ENCODE assay signal across 9 mouse cellular contexts in the genomic region with DNA sequence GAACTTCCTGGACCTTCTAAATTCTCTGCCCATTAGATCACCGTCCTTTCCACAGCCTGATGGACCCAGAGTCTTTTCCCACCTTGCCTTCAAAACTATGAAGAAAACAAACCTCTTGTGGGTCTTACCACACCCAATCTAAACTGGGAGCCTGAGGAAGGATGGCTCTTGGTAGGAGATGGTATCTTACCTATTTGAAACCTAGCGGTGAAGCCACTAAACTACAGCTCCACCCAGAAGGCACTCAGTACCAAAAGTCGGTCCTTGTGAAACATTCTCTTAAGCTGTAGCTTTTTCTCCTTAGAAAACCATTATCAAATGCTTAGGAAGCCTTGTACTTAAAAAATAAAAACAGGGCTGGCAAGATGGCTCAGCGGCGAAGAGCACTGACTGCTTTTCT. TPM values are rescaled to one million over a fixed set of nuclear protein-coding genes. Genes with fewer than 3 reads are reported as not detected.
A peak's percentile ranks its signal among the peaks of the same experiment; 100 is the strongest.
DNase-seq lines count a peak whose midpoint lies in the region; ATAC-seq and TF ChIP-seq lines count a peak whose summit lies in the region.
"Had no signal": no experiment of that assay in that cellular context is flagged by ENCODE, and none has a peak within 500 bp of the region (broad histone marks: within the 10 kb centered on the region; RNA-seq: fewer than 3 reads in every experiment).

No protein-coding gene starts in this region.

- H3K9me3 ChIP-seq in intestine, embryonic 15.5 days: no peaks in the 10 kb centered on the region
- no peaks in the 10 kb centered on the region for H3K9me3 ChIP-seq in intestine, embryonic 16.5 days (ENCODE audit: control insufficient read depth, low read length)
- H3K9me3 ChIP-seq in hindbrain, embryonic 11.5 days (ENCODE audit: control insufficient read depth, low read length): no peaks in the 10 kb centered on the region
- H3K9me3 ChIP-seq in liver, postnatal 0 days (ENCODE audit: low read length): no peaks in the 10 kb centered on the region

- H3K27ac ChIP-seq in intestine, embryonic 15.5 days: no peak overlapping the region
- no peak overlapping the region for H3K27ac ChIP-seq in intestine, embryonic 16.5 days (ENCODE audit: low read length)
- H3K27ac ChIP-seq in hindbrain, embryonic 11.5 days (ENCODE audit: low read depth, low read length): no peak overlapping the region
- H3K27ac ChIP-seq in liver, postnatal 0 days (ENCODE audit: low read depth): peak overlapping the region; percentile 85

- peaks cover 17% of the 10 kb centered on the region for H3K4me1 ChIP-seq in intestine, embryonic 15.5 days (replicated peaks)
- H3K4me1 ChIP-seq in intestine, embryonic 16.5 days (ENCODE audit: control insufficient read depth, insufficient read depth, low read length): peaks cover 25% of the 10 kb centered on the region
- peaks cover 13% of the 10 kb centered on the region for H3K4me1 ChIP-seq in hindbrain, embryonic 11.5 days (replicated peaks; ENCODE audit: control insufficient read depth, insufficient read depth, low read length)
- H3K4me1 ChIP-seq in liver, postnatal 0 days (ENCODE audit: insufficient read depth): peaks cover 37% of the 10 kb centered on the region

- peak; percentile 24 for DNase-seq in T-cell, adult 2 months (ENCODE audit: low spot score)
- DNase-seq in hindbrain, embryonic 11.5 days (ENCODE audit: low spot score): no peak
- no peak for DNase-seq in liver, postnatal 0 days
- no peak for DNase-seq in frontal cortex, postnatal 10 days (ENCODE audit: low spot score in 2 of 2)
- no peak for DNase-seq in right cerebral cortex, postnatal 4 days
- no peak for DNase-seq in spleen, postnatal 36 days (ENCODE audit: low spot score in 2 of 2)
- DNase-seq: lung, adult 18-20 months had no signal

- 93% methylated on average over 5 of the region's 5 CpGs for WGBS in intestine, embryonic 15.5 days
- whole genome bisulfite sequencing in intestine, embryonic 16.5 days: 92% methylated on average over 5 of the region's 5 CpGs
- 96% methylated on average over 5 of the region's 5 CpGs for WGBS in hindbrain, embryonic 11.5 days
- 77% methylated on average over 5 of the region's 5 CpGs for WGBS in liver, postnatal 0 days (ENCODE audit: insufficient replicate concordance)

- peak overlapping the region; percentile 81; the same call in 1 of the 2 replicates for H3K4me2 ChIP-seq in intestine, embryonic 15.5 days (replicated peaks)
- no peak overlapping the region for H3K4me2 ChIP-seq in intestine, embryonic 16.5 days (ENCODE audit: low read depth, low read length)
- H3K4me2 ChIP-seq in hindbrain, embryonic 11.5 days (replicated peaks; ENCODE audit: low read depth, low read length): peak overlapping the region; percentile 80
- H3K4me2 ChIP-seq in liver, postnatal 0 days (ENCODE audit: low read depth, low read length): peak overlapping the region; percentile 86

- H3K9ac ChIP-seq in intestine, embryonic 15.5 days: no peak overlapping the region
- no peak overlapping the region for H3K9ac ChIP-seq in intestine, embryonic 16.5 days (ENCODE audit: low read depth, low read length)
- no peak overlapping the region for H3K9ac ChIP-seq in hindbrain, embryonic 11.5 days (ENCODE audit: low read depth, low read length)
- H3K9ac ChIP-seq in liver, postnatal 0 days (replicated peaks): peak overlapping the region; percentile 78

- H3K36me3 ChIP-seq in intestine, embryonic 15.5 days: peaks cover 16% of the 10 kb centered on the region
- H3K36me3 ChIP-seq in intestine, embryonic 16.5 days (ENCODE audit: control insufficient read depth, insufficient read depth, low read length): peaks cover 13% of the 10 kb centered on the region; the same call in 1 of the 2 replicates
- H3K36me3 ChIP-seq in hindbrain, embryonic 11.5 days (ENCODE audit: control insufficient read depth, insufficient read depth, low read length): peaks cover 7% of the 10 kb centered on the region
- H3K36me3 ChIP-seq in liver, postnatal 0 days (replicated peaks; ENCODE audit: insufficient read depth, low read length): peaks cover 43% of the 10 kb centered on the region

- no peak overlapping the region for H3K4me3 ChIP-seq in intestine, embryonic 15.5 days (replicated peaks)
- H3K4me3 ChIP-seq in intestine, embryonic 16.5 days (ENCODE audit: low read length): no peak overlapping the region
- peak overlapping the region; percentile 72; the same call in 1 of the 2 replicates for H3K4me3 ChIP-seq in hindbrain, embryonic 11.5 days (ENCODE audit: low read depth, low read length)
- peak overlapping the region; percentile 74 for H3K4me3 ChIP-seq in liver, postnatal 0 days (ENCODE audit: low read depth, low read length)

- no peaks in the 10 kb centered on the region for H3K27me3 ChIP-seq in intestine, embryonic 15.5 days (replicated peaks)
- no peaks in the 10 kb centered on the region for H3K27me3 ChIP-seq in intestine, embryonic 16.5 days (replicated peaks; ENCODE audit: control insufficient read depth, insufficient read depth, low read length)
- no peaks in the 10 kb centered on the region; the same call in 1 of the 2 replicates for H3K27me3 ChIP-seq in hindbrain, embryonic 11.5 days (ENCODE audit: control insufficient read depth, insufficient read depth, low read length)
- H3K27me3 ChIP-seq in liver, postnatal 0 days (ENCODE audit: insufficient read depth, low read length): no peaks in the 10 kb centered on the region

- peak; percentile 34; the same call in 1 of the 2 replicates for TF ChIP-seq EP300 in liver, postnatal 0 days (IDR thresholded peaks at IDR 0.05; ENCODE audit: low read depth)

- TF ChIP-seq CTCF in liver, postnatal 0 days (IDR thresholded peaks at IDR 0.05; ENCODE audit: low read depth): peak; percentile 59

- no peak for ATAC-seq in intestine, embryonic 15.5 days
- no peak for ATAC-seq in intestine, embryonic 16.5 days
- no peak for ATAC-seq in hindbrain, embryonic 11.5 days (ENCODE audit: low FRiP score)
- ATAC-seq in liver, postnatal 0 days: no peak

RNA-seq across cellular contexts. Expression of a gene that starts 1.2 kb away (rescaled TPM):
- polyA plus RNA-seq in intestine, embryonic 15.5 days (2015; fragmentation: Nextera tagmentation; extraction: Ambion mirVana): 3.9 and 4.3 TPM in 2 replicates
- polyA plus RNA-seq in intestine, embryonic 16.5 days (2015; fragmentation: Nextera tagmentation; extraction: Ambion mirVana): 3.1 and 3.6 TPM in 2 replicates
- 7.7 and 9.4 TPM in 2 replicates for polyA plus RNA-seq in hindbrain, embryonic 11.5 days (2014; fragmentation: Nextera tagmentation; extraction: Ambion mirVana)
- polyA plus RNA-seq in liver, postnatal 0 days (2015; fragmentation: Nextera tagmentation; extraction: Ambion mirVana): 0.59 and 0.65 TPM in 2 replicates

RNA-seq across cellular contexts. Expression of a gene that starts 1.6 kb away (rescaled TPM):
- polyA plus RNA-seq in intestine, embryonic 15.5 days (2015; fragmentation: Nextera tagmentation; extraction: Ambion mirVana): 44.6 and 49.8 TPM in 2 replicates
- 41.2 and 46.4 TPM in 2 replicates for polyA plus RNA-seq in intestine, embryonic 16.5 days (2015; fragmentation: Nextera tagmentation; extraction: Ambion mirVana)
- 102 and 106 TPM in 2 replicates for polyA plus RNA-seq in hindbrain, embryonic 11.5 days (2014; fragmentation: Nextera tagmentation; extraction: Ambion mirVana)
- 67.6 and 77.7 TPM in 2 replicates for polyA plus RNA-seq in liver, postnatal 0 days (2015; fragmentation: Nextera tagmentation; extraction: Ambion mirVana)

RNA-seq across cellular contexts. Expression of a gene that starts 8.4 kb away (rescaled TPM):
- polyA plus RNA-seq in intestine, embryonic 15.5 days (2015; fragmentation: Nextera tagmentation; extraction: Ambion mirVana): 12.5 and 12.6 TPM in 2 replicates
- 9.5 and 9.7 TPM in 2 replicates for polyA plus RNA-seq in intestine, embryonic 16.5 days (2015; fragmentation: Nextera tagmentation; extraction: Ambion mirVana)
- 8.8 and 9.0 TPM in 2 replicates for polyA plus RNA-seq in hindbrain, embryonic 11.5 days (2014; fragmentation: Nextera tagmentation; extraction: Ambion mirVana)
- 4.2 and 4.8 TPM in 2 replicates for polyA plus RNA-seq in liver, postnatal 0 days (2015; fragmentation: Nextera tagmentation; extraction: Ambion mirVana)

RNA-seq across cellular contexts. Expression of a gene that starts 18.6 kb away (rescaled TPM):
- 22.0 and 26.1 TPM in 2 replicates for polyA plus RNA-seq in intestine, embryonic 15.5 days (2015; fragmentation: Nextera tagmentation; extraction: Ambion mirVana)
- 27.2 and 30.7 TPM in 2 replicates for polyA plus RNA-seq in intestine, embryonic 16.5 days (2015; fragmentation: Nextera tagmentation; extraction: Ambion mirVana)
- polyA plus RNA-seq in hindbrain, embryonic 11.5 days (2014; fragmentation: Nextera tagmentation; extraction: Ambion mirVana): 23.9 and 25.2 TPM in 2 replicates
- 19.5 TPM in 2 replicates for polyA plus RNA-seq in liver, postnatal 0 days (2015; fragmentation: Nextera tagmentation; extraction: Ambion mirVana)

RNA-seq across cellular contexts. Expression of a gene that starts 28.4 kb away (rescaled TPM):
- 98.6 and 110 TPM in 2 replicates for polyA plus RNA-seq in intestine, embryonic 15.5 days (2015; fragmentation: Nextera tagmentation; extraction: Ambion mirVana)
- polyA plus RNA-seq in intestine, embryonic 16.5 days (2015; fragmentation: Nextera tagmentation; extraction: Ambion mirVana): 138 and 160 TPM in 2 replicates
- polyA plus RNA-seq in hindbrain, embryonic 11.5 days (2014; fragmentation: Nextera tagmentation; extraction: Ambion mirVana): 122 and 123 TPM in 2 replicates
- 58.1 and 61.6 TPM in 2 replicates for polyA plus RNA-seq in liver, postnatal 0 days (2015; fragmentation: Nextera tagmentation; extraction: Ambion mirVana)

Comparison
In these comparisons a context has a peak if more than half of its experiments do, and no peak if none do; other contexts are left out.
1. H3K4me3 ChIP-seq: peak in hindbrain, embryonic 11.5 days (single experiment) and liver, postnatal 0 days (single experiment); none in intestine, embryonic 15.5 days (single experiment) and intestine, embryonic 16.5 days (single experiment).